Mouse (Mus musculus): ENCODE results near the gene Stxbp1. TPM values are rescaled to one million over a fixed set of nuclear protein-coding genes. Genes with fewer than 3 reads are reported as not detected.

Gene Stxbp1
- 10 to 100 TPM; 12.2 to 13.0 TPM for total RNA-seq (2021)
- long read RNA-seq, experiment 1, partial matches to known transcripts = 2 of 3 reads
- long read RNA-seq, experiment 1, other reads (novel, unspliced or antisense) = 0 of 3 reads
- long read RNA-seq, experiment 2, partial matches to known transcripts = 1 of 5 reads
- long read RNA-seq, experiment 2, other reads (novel, unspliced or antisense) = 3 of 5 reads

DNA sequence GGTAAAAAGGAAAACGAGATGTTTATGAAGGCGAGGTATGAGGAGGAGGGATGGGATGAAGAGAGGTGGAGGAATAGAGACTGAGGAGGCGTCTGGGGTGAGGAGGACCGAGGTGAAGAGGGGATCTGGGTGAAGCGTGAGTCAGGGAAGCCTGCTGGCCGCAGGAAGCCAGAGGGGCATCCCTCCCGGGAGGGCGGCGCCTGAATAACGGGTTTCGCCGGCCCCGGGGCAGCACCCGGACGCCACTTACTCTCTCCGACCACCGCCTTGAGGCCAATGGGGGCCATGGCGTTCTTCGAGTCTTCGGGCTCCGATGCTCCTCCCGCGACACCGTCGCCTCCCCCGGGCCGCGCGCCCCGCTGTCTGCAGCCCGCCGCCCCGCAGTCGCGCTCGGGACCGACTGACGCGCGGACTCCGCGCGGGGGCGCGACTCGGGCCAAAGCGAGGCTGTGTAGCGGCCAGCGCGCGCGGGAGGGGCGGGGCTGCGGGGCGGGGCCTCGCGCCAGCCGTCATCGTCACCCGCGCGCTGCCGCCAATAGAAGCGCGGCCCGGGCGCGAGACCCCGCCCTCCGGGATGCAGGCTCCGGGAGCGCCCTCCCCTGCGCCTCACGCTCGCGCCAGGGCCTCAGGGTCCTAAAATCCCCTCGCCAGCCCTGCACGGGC is at the start of gene Stxbp1:
Gene Stxbp1 (minus strand): TSS at position 441 of the 663 bp plus-strand sequence.
- peak; percentile 89 to 94 for DNase-seq

GRCm38 (mm10) chr2:32896507-32897147 is 49.6 kb upstream of the Stxbp1 start:
- DNase-seq = no peak

GRCm38 (mm10) chr2:32895606-32896106 is 48.6 kb upstream of the Stxbp1 start:
- DNase-seq = no peak

DNA sequence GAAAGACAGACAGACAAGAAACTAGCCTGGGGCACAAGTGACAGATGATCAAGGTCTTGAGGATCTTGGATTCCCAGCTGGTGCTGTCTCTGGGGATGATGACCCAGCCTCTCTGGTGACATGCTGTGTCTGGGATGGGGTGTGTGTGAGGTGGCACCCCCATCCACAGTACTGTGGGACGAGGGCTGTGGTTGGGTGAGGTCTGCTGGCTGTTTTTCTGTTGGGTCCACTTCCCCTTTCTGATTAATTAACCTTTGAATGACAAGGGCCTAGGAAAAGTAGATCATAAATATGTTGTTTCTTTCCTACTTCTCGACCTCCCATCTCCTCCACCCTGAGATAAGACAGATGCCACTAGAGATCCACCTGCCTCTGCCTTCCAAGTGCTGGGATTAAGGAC is 47.1 kb upstream of the Stxbp1 start:
- no peak for DNase-seq

DNA sequence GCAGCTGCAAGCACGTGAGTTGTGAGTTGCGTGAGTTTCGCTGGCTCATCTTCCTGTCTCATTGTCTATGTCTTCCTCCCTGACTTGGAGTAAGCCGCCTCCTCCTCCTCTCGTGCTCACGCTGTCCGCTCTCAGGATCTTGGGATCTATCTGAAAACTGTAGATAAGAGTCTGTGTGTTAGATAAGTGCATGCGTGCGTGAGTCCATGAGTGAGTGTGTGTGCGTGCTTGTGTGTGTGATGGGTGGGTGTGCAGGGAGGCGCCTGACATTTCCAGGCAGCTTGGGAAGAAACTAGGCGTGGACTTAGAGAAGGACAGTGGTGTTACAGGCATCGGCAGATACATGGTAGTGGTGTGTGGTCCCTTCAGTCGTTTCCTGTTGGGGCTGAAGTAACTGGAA is 45.4 kb upstream of the Stxbp1 start:
- DNase-seq = no peak

- no peak for DNase-seq
Measured at GRCm38 (mm10) chr2:32891278-32891677, 44.2 kb upstream of the Stxbp1 start.

GRCm38 (mm10) chr2:32890280-32890679 is 43.2 kb upstream of the Stxbp1 start:
- no peak for DNase-seq

- DNase-seq = no peak
Measured at GRCm38 (mm10) chr2:32888551-32888950, 41.5 kb upstream of the Stxbp1 start.

GRCm38 (mm10) chr2:32888029-32888428 is 41.0 kb upstream of the Stxbp1 start:
- DNase-seq = no peak

DNA sequence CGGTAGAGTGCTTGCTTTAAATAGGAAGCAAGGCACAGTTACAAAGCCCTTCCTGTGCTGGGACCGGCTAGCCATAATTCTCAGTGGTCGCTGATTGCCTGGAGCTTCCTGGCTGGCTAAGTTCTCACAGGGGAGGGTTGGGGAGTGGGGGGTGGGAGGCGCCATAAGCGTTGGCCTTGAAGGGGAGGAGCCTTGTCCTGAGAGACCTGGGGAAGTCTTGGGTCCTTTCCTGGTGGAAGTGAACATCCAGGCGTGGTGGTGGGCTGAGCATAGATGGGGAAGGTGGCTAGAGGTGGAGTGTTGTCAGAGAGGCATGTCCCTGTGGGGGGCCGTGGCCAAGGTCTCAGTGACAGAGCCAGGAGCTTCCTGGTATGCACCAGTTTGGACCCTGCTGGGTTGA is 37.7 kb upstream of the Stxbp1 start:
- no peak for DNase-seq

DNA sequence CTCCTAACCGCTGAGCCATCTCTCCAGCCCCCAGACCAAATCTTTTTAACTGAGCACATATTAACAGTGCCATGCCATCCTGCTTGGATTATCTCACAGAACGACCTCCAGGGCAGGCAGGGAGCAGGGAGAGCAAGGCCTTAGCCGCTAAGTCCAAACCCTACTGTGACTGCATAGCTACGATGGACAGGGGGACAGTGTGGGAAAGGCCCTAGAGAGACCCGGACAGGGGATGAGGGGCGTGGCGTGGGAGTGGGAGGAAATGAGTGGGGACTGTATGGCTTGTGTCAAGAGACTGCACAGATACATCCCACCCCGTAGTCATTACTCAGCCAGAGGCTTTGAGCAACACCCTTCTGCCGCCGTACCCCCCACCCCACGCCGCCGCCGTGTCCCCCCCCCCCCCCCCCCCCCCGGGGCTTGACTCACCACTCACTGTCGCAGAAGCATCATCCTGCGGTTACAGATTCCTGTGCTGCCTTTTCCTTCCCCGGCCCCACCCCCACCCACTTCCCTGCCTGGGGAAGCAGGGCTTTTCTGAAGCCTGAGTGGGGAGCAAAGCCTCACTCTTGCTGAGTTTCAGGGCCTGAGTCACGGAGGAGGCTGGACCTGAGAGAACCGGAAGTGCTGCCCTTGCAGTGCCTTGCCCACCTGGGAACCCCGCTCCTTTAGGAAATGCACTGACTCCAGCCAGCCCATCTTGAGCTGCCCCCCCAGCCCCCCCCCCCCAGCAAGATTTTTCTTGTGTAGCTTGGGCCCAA is 35.4 kb upstream of the Stxbp1 start:
- peak; percentile 62 to 66 for DNase-seq

GRCm38 (mm10) chr2:32881723-32882122 is 34.7 kb upstream of the Stxbp1 start:
- DNase-seq = peak; percentile 89 to 92

GRCm38 (mm10) chr2:32881054-32881453 is 34.0 kb upstream of the Stxbp1 start:
- DNase-seq = peak in 1 of 2 experiments; percentile 60

DNA sequence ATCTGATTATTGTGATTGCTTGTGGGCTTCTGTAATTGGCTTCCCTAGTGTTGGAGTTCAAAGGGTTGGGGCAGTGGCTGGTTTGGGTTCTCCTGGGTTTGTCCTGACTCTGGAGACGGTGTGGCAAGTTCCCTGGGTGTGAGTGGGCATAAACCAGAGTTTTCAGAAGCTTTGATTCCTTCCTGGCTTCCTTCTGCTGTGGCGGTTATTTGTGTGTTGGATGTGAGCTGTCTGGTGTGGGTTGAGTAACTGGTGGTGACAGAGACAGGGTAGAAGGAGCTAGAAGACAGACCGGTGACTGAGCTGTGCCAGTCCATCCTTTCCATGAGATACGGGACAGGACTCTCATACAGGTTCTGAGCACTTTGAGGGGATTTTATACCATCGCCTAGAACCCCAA is 32.5 kb upstream of the Stxbp1 start:
- no peak for DNase-seq

- no peak for DNase-seq
Measured at GRCm38 (mm10) chr2:32878396-32878795, 31.4 kb upstream of the Stxbp1 start.

DNA sequence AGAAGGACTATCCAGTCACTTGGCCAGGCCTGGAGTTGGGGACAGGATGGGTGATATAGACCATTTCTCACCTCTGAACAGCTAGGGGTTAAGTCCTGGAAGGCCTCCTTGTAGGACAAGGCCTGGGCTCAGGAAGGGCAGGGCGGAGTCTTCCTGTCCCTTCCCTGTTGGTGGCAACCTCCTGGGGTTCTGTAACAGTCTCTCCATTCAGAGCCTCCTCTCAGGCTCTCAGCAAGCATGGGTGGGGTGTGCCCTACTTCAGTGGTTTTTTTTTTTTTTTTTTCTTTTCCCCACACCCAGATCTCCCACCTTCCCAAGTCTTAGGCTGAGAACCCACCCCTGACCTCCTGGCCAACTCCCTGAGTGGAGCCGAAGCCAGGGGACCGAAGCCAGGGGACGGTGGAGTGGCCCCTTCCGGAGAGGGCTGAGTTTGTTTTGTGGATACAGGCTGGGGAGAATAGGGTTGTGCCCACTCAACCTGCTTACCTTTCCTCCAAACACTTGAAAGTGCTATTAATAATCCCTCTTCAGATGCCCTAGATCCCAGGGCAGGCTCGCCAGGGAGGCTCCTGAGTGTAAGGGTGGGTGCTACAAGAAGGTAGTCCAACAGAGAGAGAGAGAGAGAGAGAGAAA is 30.8 kb upstream of the Stxbp1 start:
- DNase-seq = peak in 1 of 2 experiments; percentile 51

DNA sequence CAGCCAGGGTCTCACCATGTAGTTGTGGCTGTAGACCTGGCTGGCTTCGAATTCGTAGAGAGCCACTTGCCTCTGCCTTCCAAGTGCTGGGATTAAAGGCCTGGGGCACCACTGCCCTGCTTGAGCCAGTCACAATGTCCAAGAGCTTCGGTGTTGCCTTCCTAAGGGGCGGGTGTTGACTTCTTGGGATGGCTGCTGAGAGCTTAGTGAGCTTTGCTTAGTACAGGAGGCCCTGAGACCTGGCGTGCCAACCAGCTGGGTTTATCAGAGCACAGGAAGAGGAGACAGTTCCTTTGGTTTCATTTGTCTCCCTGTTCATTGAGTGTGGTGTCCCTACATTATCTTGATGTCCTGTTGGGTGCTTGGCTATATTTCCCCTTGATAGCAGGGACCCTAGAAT is 30.3 kb upstream of the Stxbp1 start:
- peak in 1 of 2 experiments; percentile 43 for DNase-seq

DNA sequence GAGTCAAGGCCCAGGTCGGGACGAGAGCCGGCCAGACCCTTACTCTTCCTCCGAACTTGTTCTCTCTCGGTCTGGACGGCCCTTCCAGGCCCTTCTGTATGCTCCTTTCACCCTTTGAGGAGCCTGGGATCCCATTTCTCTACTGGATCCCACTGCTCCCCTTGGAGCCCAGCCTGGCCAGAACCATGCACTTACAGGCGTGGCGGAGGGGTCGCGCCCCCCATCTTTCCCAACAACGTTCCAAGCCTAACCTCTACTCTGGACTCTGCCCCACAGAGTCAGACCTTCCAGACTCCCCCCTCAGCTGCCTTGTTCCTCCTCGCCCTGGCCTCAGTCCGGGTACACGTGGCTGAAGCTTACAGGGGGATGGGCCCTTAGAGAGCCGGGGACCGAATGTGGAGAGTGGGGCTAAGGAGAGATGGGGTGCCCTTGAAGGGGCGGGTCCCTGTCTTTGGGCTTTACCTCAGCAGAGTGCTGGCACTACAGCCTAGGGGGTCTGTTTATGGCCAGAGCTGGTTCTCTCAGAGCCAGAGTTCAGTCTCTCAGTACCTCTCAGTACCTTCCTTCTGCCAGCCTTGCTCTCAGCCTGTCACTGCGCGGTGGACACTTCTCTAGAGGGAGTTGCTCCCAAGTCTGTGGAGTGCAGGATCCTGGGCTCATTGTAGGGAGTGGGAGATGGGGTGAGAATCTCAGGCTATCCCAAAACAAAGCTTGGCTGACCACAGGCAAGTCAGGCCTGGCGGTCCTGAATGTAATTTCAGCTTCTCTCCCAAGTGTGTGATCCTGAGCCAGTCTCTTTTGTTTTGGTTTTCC is 29.7 kb upstream of the Stxbp1 start:
- DNase-seq = peak; percentile 31 to 54

GRCm38 (mm10) chr2:32875675-32876489 is 28.8 kb upstream of the Stxbp1 start, which contains the start of gene Fam129b:
Gene Fam129b, plus strand, starts transcription at chr2:32876114.
- peak; percentile 92 for DNase-seq
